Mouse (Mus musculus) inflammation-experienced regulatory T-cells, adult 6 months (primary cell): ENCODE data around the gene Slc26a11. TPM values are rescaled to one million over a fixed set of nuclear protein-coding genes. Genes with fewer than 3 reads are reported as not detected.
A peak's percentile ranks its signal among the peaks of the same experiment; 100 is the strongest.
"Not testable (repeated sequence)": the region's sequence is repeated elsewhere in the genome, so short reads cannot be mapped to it uniquely, and the experiment has no call there.

ENCODE experiments used
- ATAC-seq: one replicate; pipeline ENCODE4 v1.8.0; 2017
- polyA plus RNA-seq, 3 experiments: library from polyadenylated mRNA; unstranded; fragments of 100-300 nt; shearing (Covaris generic); gene quantifications; one replicate each; pipeline ENCODE4 v1.2.1; 2017

The Slc26a11 gene
- polyA plus RNA-seq, 3 experiments from 2014 or later, result 13.3 to 31.3 (median 23.4) TPM

GRCm38 (mm10) chr11:119362769-119363533 lies 7.6 kb downstream of the Slc26a11 start:
- ATAC-seq, result no peak

- peak; percentile 79 for ATAC-seq
Observed at GRCm38 (mm10) chr11:119363534-119364145, 8.3 kb downstream of the Slc26a11 start.

GRCm38 (mm10) chr11:119375425-119375824 lies 20.1 kb downstream of the Slc26a11 start:
- no peak for ATAC-seq

- ATAC-seq, result no peak
Observed at GRCm38 (mm10) chr11:119377326-119377725, 22.0 kb downstream of the Slc26a11 start.

- no peak for ATAC-seq
Observed at GRCm38 (mm10) chr11:119378551-119378950, 23.2 kb downstream of the Slc26a11 start.

GRCm38 (mm10) chr11:119381631-119382337 lies 26.4 kb downstream of the Slc26a11 start:
- no peak for ATAC-seq

- no peak for ATAC-seq
Observed at GRCm38 (mm10) chr11:119382338-119382850, 27.0 kb downstream of the Slc26a11 start.

- ATAC-seq, result peak; percentile 85
Observed at GRCm38 (mm10) chr11:119384904-119385303, 29.5 kb downstream of the Slc26a11 start.

GRCm38 (mm10) chr11:119386306-119386705 lies 30.9 kb downstream of the Slc26a11 start:
- ATAC-seq, result no peak

GRCm38 (mm10) chr11:119387273-119387672 lies 31.9 kb downstream of the Slc26a11 start:
- not testable (repeated sequence) for ATAC-seq

GRCm38 (mm10) chr11:119389851-119390270 lies 34.5 kb downstream of the Slc26a11 start:
- ATAC-seq, result no peak

GRCm38 (mm10) chr11:119390271-119391231 lies 35.2 kb downstream of the Slc26a11 start:
- ATAC-seq, result peak; percentile 35

GRCm38 (mm10) chr11:119391386-119392000 lies 36.1 kb downstream of the Slc26a11 start:
- ATAC-seq, result no peak

GRCm38 (mm10) chr11:119392001-119392614 lies 36.8 kb downstream of the Slc26a11 start:
- ATAC-seq, result peak; percentile 55

GRCm38 (mm10) chr11:119392800-119393482 lies 37.6 kb downstream of the Slc26a11 start, which contains the start of gene Rnf213:
Rnf213 (plus strand) TSS chr11:119393100.
- ATAC-seq, result peak; percentile 57

GRCm38 (mm10) chr11:119393483-119393804 lies 38.1 kb downstream of the Slc26a11 start:
- ATAC-seq, result no peak

GRCm38 (mm10) chr11:119394210-119394609 lies 38.9 kb downstream of the Slc26a11 start:
- ATAC-seq, result no peak

GRCm38 (mm10) chr11:119395394-119395793 lies 40.0 kb downstream of the Slc26a11 start:
- ATAC-seq, result no peak

GRCm38 (mm10) chr11:119395931-119396330 lies 40.6 kb downstream of the Slc26a11 start:
- ATAC-seq, result no peak

GRCm38 (mm10) chr11:119396461-119396860 lies 41.1 kb downstream of the Slc26a11 start:
- ATAC-seq, result no peak
